Mouse (Mus musculus) heart, postnatal 0 days (tissue): Measurements from ENCODE around the gene Psme2.

Experiments
- CTCF ChIP-seq: IDR thresholded peaks from 2 replicates; pipeline ENCODE4 v1.5.1; 2016; ENCODE audit warnings: antibody characterized with exemption, control low read depth, low read depth
- EP300 ChIP-seq: IDR thresholded peaks from 2 replicates; pipeline ENCODE4 v1.6.1; 2016; ENCODE audit warnings: antibody characterized with exemption, low read depth

DNA sequence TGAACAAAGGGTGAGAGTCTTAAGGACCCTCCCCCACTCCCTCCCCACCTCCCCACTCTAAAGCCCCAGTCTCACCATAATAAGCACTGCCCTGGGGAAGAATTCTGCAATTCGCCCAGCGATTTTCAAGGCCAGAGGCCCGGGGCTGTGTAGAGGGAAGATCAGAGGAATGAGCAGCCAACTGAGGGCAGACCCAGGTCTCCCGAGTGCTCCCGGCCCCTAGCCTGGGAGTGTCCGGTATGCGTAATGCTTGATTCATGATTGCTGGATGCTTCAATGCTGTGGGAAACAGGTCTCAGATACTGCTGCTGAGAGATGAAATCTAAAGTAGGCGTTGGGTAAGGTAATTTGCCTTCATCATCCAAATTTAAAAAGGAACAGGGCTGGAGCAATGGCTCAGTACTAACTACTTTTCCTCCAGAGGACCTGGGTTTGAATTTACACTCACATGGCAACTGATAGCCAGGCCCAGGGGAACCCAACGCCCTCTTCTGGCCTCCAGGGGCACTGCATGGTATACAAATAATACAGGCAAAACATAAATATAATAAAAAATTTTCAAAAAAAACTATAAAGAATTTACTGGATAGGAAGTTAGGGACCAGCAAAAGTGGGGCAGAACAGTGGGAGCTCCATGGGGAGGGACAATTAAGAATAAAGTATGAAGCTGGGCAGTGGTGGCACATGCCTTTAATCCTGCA is 8.8 kb downstream of the Psme2 start:
- no peak for TF ChIP-seq CTCF
- no peak for TF ChIP-seq EP300
